Mouse (Mus musculus): Measurements from ENCODE around the gene Eif4e2.

GRCm38 (mm10) chr1:87206339-87206738 lies 7.4 kb upstream of the Eif4e2 start:
- TF ChIP-seq CTCF (IDR thresholded peaks at IDR 0.05; ENCODE audit: borderline replicate concordance, insufficient read depth, low read depth, low read length) (no peak), POLR2A (IDR thresholded peaks at IDR 0.05; ENCODE audit: borderline replicate concordance, insufficient read depth, low read length) (no peak)
